Mouse (Mus musculus) kidney, postnatal 25 days (tissue): Measurements from ENCODE around the gene Fbxl16.

Source experiments
- DNase-seq, 2 experiments: peaks; one replicate each; pipeline ENCODE4 v3.0.0; 2021; ENCODE audit warnings: mixed read lengths in 2 of 2

The Fbxl16 gene

DNA sequence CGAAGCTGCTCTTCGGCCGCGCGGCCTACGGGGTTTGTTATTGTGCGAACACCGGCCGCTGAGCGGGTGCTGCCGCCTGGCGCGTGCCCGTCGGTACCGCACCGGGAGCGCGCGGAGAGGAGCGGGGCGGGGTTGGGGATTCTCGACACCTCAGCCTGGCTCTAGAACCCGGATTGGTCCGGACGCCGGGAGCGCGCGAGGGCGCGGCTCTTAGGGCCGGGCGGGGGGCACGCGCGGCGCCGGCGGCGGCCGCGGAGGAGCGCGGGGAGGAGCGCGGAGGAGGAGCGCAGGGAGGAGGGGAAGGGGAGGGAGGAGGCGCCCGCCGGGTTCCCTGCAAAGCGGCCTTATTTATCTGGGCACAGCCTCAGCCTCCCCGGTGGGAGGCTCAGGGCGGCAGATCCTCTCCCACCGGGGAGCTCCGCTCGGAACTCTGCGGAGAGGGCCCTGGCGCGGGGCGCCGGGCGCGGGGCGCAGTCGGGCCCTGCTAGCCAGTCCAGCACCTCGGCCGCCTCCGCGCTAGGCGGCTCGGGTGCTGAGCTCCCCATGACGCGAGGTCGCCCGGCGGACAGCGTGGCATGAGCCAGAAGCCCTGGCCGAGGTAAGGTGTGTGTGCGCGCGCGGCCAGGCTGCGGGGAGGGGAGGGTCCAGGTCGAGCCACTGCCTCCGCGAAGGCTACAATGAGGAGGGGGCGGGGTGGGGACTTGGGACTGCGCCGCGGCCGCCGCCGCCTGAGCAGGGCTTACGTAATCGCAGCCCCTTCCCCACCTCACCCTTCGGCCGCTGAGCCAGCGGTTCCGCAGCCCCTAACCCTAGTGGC is at the start of gene Fbxl16:
Gene Fbxl16 (plus strand): TSS at position 297 of the 817 bp plus-strand sequence.
- peak; percentile 61 to 88 for DNase-seq

GRCm38 (mm10) chr17:25760148-25760547 is 48.7 kb upstream of the Fbxl16 start:
- DNase-seq = no peak

GRCm38 (mm10) chr17:25761561-25761970 is 47.3 kb upstream of the Fbxl16 start:
- DNase-seq = no peak

DNA sequence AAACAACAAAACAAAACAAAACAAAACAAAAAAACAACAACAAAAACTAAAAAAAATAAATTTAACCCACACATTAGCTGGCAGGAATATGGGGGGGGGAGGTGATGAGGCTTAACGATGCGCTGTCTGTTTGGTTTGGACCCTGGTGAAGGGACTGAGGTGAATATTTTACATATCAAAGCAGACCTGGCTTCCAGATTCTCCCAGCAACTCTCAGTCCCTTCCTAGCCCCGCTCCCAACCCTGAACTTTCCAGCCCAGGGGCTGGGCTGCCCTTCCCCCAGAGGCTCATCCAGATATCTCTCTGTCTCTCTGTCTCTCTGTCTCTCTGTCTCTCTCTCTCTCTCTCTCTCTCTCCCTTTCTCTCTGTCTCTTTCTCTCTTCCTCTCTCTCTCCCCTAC is 46.3 kb upstream of the Fbxl16 start:
- no peak for DNase-seq

DNA sequence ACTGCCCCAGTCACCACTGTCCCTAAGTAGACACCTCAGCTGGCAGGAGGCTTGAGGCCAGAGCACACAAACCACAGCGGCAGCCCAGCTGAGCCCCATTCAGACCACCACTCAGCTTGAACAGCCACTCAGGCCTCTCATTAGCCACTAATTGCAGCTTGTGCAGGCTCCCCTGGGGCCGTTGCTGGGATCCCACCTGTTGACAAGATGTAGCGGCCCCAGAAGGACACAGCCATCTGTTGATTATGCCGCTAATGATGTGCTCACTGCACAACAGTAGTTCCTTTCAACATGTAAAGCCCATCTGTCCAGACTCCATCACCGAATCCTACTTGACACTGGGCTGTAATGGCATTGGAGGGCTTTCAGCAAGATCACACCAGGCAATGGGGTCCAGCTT is 43.0 kb upstream of the Fbxl16 start:
- DNase-seq = no peak

- DNase-seq = no peak
Observed at GRCm38 (mm10) chr17:25769331-25769730, 39.6 kb upstream of the Fbxl16 start.

- peak; percentile 97 to 98 for DNase-seq
Observed at GRCm38 (mm10) chr17:25773549-25774120, 35.2 kb upstream of the Fbxl16 start, which contains the start of gene Narfl. Narfl (plus strand) TSS chr17:25773776.

DNA sequence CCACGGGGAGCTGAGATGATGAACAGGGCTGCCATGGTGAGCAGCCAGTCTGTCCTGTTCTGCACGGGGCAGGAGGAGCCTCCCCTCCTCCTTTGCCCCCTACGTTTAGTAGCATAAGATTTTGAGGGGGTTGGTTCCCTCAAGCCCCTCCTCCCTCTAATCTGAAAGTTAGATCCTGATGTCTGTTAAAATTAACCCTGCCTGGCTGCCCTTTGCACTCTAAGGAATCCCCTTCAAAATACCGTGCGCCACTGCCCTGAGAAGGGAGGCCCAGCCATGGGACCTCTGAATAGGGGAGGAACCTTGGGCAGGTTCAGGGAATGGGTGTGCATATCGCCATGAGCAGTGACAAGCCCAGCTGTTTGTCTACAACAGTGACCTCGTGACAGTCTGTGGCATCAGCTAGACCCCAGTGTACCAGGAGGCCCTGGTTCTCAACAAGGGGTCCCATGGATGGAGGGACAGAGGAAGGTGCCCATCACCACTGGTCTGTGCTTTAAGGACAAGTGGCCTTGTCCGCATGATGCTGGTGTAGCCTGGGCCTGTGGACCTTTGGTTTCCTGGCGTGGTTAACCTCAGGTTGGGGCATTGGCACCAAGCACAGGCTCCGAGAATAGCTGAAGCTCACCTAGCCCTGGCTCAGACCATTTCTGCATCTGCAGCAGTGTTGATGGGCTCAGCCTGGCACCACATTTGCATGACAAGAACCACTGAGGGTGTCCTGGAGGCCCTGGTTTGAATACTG is 33.4 kb upstream of the Fbxl16 start:
- peak; percentile 52 to 67 for DNase-seq

DNA sequence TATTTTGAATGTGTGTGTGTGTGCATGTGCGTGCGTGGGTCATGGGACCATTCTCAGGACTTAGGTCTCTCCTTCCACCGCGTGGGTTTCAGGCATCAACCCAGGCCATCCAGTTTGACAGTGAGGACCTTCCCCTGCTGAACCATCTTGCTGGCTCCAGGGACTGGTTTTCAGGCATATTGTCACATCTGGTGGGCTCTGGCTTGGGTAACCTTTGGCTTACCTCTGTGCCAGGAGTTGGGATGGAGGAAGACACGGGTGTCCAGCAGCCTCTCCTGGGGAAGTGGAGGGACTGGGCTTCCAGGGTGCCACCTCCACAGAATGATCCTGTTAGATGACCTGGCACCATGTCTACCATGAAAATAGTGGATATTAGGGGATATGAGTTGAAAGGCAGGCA is 30.9 kb upstream of the Fbxl16 start:
- DNase-seq = no peak

DNA sequence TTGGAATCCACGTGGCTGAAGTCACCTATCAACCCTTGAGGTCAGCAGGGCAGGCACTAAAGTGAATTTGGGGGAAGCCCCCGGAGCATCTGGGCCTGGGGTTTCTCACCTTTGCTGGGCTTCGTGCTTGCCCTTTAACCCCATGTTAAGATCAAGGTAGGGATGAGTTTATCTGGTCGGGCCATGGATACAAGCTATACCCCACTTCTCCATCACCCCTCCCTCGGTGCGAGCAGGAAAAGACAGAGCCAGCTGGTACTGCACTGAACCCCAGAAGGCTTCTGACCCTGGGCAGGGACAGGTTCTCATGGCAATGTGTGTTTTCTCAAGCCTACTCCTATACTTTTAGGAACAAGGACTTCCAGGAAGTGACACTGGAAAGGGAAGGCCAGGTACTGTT is 27.5 kb upstream of the Fbxl16 start:
- DNase-seq = peak in 1 of 2 experiments; percentile 33

DNA sequence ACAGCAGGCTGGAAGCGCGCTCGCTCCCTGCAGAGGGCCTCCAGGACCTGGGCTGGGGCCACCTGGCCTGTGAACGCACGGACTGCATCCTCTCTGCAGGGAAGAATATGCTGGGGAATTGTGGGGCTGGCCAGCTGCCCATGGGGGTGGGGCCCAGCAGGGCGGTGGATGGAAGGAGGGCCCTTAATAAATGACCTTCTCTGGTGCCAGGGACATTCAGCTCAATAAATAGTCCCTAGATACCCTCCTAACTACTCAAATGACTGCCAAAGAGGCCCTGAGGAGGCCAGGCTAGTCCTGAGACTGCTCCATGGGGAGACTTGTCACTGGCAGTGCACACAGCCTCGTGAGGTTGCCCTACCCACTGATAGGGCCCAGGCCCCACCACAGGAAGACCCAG is 25.8 kb upstream of the Fbxl16 start:
- peak; percentile 46 to 69 for DNase-seq

GRCm38 (mm10) chr17:25783861-25784574 is 24.9 kb upstream of the Fbxl16 start:
- DNase-seq = no peak

DNA sequence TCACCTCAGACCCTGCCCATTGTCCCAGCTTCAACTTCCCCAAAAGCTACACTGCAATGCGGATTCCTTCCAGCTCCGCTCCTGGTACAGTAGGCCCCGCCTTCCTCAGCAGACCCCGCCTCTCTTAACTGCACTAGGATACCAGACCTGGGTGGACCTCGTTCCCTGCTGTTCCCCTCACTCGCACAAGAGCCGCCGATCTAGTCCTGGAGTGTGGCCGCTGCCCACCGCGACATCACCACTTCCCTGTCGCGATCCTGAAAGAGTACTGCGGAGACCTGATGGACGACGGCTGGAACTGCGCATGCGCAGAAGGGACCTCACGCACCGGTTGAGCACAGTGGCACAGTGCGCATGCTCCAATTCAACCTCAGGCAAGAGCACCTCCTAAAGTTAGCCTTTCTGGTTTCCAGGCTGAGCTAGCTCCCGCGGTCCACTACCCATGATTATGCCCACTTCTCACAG is 23.6 kb upstream of the Fbxl16 start, which contains the start of gene Haghl:
Gene Haghl (minus strand): TSS at position 393 of the 465 bp plus-strand sequence.
- DNase-seq = peak; percentile 97 to 98

GRCm38 (mm10) chr17:25786280-25786679 is 22.6 kb upstream of the Fbxl16 start, which contains the start of gene Ccdc78:
Ccdc78 (plus strand) TSS chr17:25786580.
- DNase-seq = no peak

- no peak for DNase-seq
Observed at GRCm38 (mm10) chr17:25786781-25787504, 21.9 kb upstream of the Fbxl16 start.

GRCm38 (mm10) chr17:25791320-25791842 is 17.5 kb upstream of the Fbxl16 start:
- no peak for DNase-seq

GRCm38 (mm10) chr17:25791843-25792527 is 16.9 kb upstream of the Fbxl16 start:
- DNase-seq = peak; percentile 83 to 89

DNA sequence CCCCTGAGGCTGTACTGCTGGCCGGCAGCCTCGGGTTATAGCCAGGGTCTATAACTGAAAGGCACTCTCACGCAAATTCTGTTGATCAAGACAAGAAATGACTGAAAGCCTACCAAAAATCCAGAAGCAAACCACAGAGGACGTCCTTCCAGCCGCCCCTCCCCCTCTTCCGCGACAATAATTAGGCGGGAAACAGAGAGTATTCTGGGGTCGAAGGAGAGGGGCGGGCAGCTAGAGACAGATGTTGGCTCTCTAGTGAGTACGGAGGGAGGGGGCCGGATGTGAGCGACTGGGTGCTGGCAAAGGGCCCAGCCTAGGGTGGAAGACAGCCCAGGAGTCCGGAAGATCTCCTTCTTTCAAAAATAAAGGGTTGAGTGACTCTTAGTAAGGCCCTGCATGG is 16.3 kb upstream of the Fbxl16 start, which contains the start of gene Fam173a:
Gene Fam173a (minus strand): TSS at position 287 of the 400 bp plus-strand sequence.
- DNase-seq = peak; percentile 89 to 92

DNA sequence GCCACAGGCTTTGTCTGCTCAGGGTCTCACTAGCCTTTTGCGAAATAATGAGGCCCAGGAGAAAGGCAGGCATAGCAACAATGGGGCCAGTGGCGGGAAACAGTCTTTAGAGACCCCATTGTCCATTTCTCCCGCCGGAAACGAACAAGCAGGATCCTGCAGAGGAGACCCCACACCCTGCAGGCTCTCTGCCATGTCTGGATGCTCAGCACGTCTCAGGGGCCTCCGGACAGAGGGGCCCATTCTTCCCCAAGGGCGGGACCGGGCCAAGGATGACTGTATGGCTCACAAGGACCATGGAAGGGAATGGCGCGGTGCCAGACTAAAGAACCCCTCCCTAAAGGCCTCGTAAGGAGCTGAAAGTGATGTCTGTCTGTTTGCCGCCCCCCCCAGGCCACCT is 14.7 kb upstream of the Fbxl16 start:
- DNase-seq = no peak

DNA sequence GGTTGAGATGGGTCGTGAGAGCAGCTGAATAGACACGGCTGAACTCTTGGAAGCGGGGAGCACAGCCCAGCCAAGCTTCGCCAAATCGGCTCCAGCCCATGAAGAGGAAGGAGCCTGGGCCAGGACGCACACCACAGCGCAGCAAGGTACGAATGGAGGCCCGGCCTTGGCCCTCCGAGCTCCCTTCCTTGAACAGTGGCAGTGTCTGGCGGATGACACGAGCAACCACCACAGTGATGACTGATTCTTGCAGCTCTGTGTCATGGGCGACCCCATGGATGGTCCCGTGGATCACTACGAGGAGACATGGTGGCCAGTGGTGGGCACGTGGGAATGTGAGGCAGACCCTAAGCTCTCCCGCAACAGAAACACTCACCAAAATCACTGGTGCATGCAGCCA is 13.9 kb upstream of the Fbxl16 start:
- DNase-seq = no peak

DNA sequence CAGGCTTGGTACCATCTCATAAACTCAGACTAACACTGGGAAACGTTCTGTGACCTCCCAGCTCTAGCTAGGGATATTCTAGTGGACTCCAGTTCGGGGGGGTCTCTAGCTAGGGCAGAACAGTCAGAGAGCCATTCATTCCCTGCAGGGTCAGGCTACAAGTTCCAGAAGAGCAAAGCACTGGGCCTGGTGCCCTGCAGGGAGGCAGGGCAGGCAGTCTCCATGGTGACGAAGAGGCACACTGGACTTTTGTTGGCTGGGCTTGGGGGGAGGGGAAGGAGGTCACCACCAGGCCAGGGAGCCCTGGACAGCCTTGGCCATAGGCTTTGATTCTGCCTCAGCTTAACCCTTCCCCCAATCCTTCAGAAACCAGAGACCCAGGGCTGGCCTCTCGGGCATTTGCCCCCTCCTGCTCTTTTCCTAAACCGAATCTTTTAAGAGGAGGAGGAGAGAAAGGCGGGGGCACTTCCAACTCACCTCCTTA is 13.2 kb upstream of the Fbxl16 start, which contains the start of gene AC134908.4:
Gene AC134908.4 (minus strand): TSS at position 51 of the 484 bp plus-strand sequence.
- peak; percentile 70 to 91 for DNase-seq
